Mouse (Mus musculus): ENCODE data around the gene Tspan18. TPM values are rescaled to one million over a fixed set of nuclear protein-coding genes. Genes with fewer than 3 reads are reported as not detected.

Tspan18 gene
- total and polyA plus RNA-seq, 3 experiments: 0.38 TPM; not detected in 2

GRCm38 (mm10) chr2:93176193-93176798 is 158.0 kb downstream of the Tspan18 start:
- in situ Hi-C loops (cut with MboI; ENCODE audit: low pct_ligation_motif_present, low pct_unique_long_range_greater_than_20kb, low sequenced_read_pairs): loop anchor here (10.0 kb wide), 1 partner anchor 51 kb away; no protein-coding TSS in a partner anchor
- Histone ChIP-seq H3K4me1 (ENCODE audit: control insufficient read depth in 1 of 2, insufficient read depth in 2 of 2) (peaks cover 17 to 18% of the 10 kb centered on the region in 2 experiments), H3K27ac (ENCODE audit: insufficient read depth, low read depth) (no peak overlapping the region), H3K4me3 (replicated peaks in 1 of 3; ENCODE audit: low read depth in 2 of 3, low read length in 2 of 3, poor library complexity in 1 of 3) (no peak overlapping the region), H3K9ac (ENCODE audit: insufficient read depth, low read depth) (no peak overlapping the region), H3K36me3 (replicated peaks in 1 of 2; ENCODE audit: control insufficient read depth in 1 of 2, insufficient read depth in 1 of 2, low read length in 1 of 2) (no peaks in the 10 kb centered on the region), H3K79me2 (replicated peaks; ENCODE audit: control insufficient read depth, extremely low read depth, insufficient read depth, poor library complexity, severe bottlenecking) (no peaks in the 10 kb centered on the region), H3K9me3 (replicated peaks; ENCODE audit: low read length) (no peaks in the 10 kb centered on the region), H3K27me3 (replicated peaks) (peaks cover 92% of the 10 kb centered on the region), H3K4me2 (ENCODE audit: insufficient read depth, low read depth, poor library complexity, severe bottlenecking) (no peak overlapping the region)
- no peak for DNase-seq (ENCODE audit: extremely low read depth)
- dilution Hi-C loops (cut with MboI; ENCODE audit: extremely low pct_ligation_motif_present, extremely low pct_unique_long_range_greater_than_20kb, low sequenced_read_pairs): no loop called here
- TF ChIP-seq ZMIZ1 (IDR thresholded peaks at IDR 0.05; ENCODE audit: low read depth, low read length): no peak
- no peak for TF ChIP-seq USF2 (conservative IDR thresholded peaks at IDR 0.05; ENCODE audit: low read depth, low read length)
- TF ChIP-seq SMC3 (IDR thresholded peaks at IDR 0.05; ENCODE audit: low read depth, low read length): no peak
- no peak for TF ChIP-seq MAFK (IDR thresholded peaks at IDR 0.05; ENCODE audit: insufficient replicate concordance, low read length)
- no peak for TF ChIP-seq ZNF384 (IDR thresholded peaks at IDR 0.05; ENCODE audit: low read depth, low read length)
- TF ChIP-seq KAT2A (IDR thresholded peaks at IDR 0.05; ENCODE audit: insufficient replicate concordance, low read length): no peak
- TF ChIP-seq ZKSCAN1 (IDR thresholded peaks at IDR 0.05; ENCODE audit: borderline replicate concordance, low read depth, low read length): no peak
- TF ChIP-seq BHLHE40 (IDR thresholded peaks at IDR 0.05; ENCODE audit: low read depth, low read length): no peak
- no peak for TF ChIP-seq NELFE (IDR thresholded peaks at IDR 0.05; ENCODE audit: low read depth, low read length)
- no peak for TF ChIP-seq MEF2A (IDR thresholded peaks at IDR 0.05; ENCODE audit: borderline replicate concordance, low read depth, low read length)
- no peak for TF ChIP-seq NRF1 (IDR thresholded peaks at IDR 0.05; ENCODE audit: low read depth, low read length)

- H3K27ac ChIP-seq (ENCODE audit: insufficient read depth, low read depth): no peak overlapping the region
- peaks cover 17 to 18% of the 10 kb centered on the region in 2 experiments for H3K4me1 ChIP-seq (ENCODE audit: control insufficient read depth in 1 of 2, insufficient read depth in 2 of 2)
- in situ Hi-C loops (cut with MboI; ENCODE audit: low pct_ligation_motif_present, low pct_unique_long_range_greater_than_20kb, low sequenced_read_pairs): loop anchor here (10.0 kb wide), 1 partner anchor 51 kb away; no protein-coding TSS in a partner anchor
- no peak for TF ChIP-seq USF1 (IDR thresholded peaks at IDR 0.05; ENCODE audit: low read depth, low read length)
- no peak for TF ChIP-seq USF2 (conservative IDR thresholded peaks at IDR 0.05; ENCODE audit: low read depth, low read length)
- no peak for TF ChIP-seq CHD1 (IDR thresholded peaks at IDR 0.05; ENCODE audit: low read depth, low read length)
- no peak for TF ChIP-seq MAFK (IDR thresholded peaks at IDR 0.05; ENCODE audit: insufficient replicate concordance, low read length)
- TF ChIP-seq ZNF384 (IDR thresholded peaks at IDR 0.05; ENCODE audit: low read depth, low read length): no peak
- no peak for TF ChIP-seq SIN3A (IDR thresholded peaks at IDR 0.05; ENCODE audit: low read length)
- TF ChIP-seq ZKSCAN1 (IDR thresholded peaks at IDR 0.05; ENCODE audit: borderline replicate concordance, low read depth, low read length): no peak
- no peak for TF ChIP-seq HCFC1 (IDR thresholded peaks at IDR 0.05; ENCODE audit: low read depth, low read length)
- H3K4me2 ChIP-seq (ENCODE audit: insufficient read depth, low read depth, poor library complexity, severe bottlenecking): no peak overlapping the region
- no peaks in the 10 kb centered on the region for H3K9me3 ChIP-seq (replicated peaks; ENCODE audit: low read length)
- H3K79me2 ChIP-seq (replicated peaks; ENCODE audit: control insufficient read depth, extremely low read depth, insufficient read depth, poor library complexity, severe bottlenecking): no peaks in the 10 kb centered on the region
- no peak for DNase-seq (ENCODE audit: extremely low read depth)
- no peak overlapping the region for H3K4me3 ChIP-seq (replicated peaks in 1 of 3; ENCODE audit: low read depth in 2 of 3, low read length in 2 of 3, poor library complexity in 1 of 3)
- dilution Hi-C loops (cut with MboI; ENCODE audit: extremely low pct_ligation_motif_present, extremely low pct_unique_long_range_greater_than_20kb, low sequenced_read_pairs): no loop called here
- H3K9ac ChIP-seq (ENCODE audit: insufficient read depth, low read depth): no peak overlapping the region
- H3K27me3 ChIP-seq (replicated peaks): peaks cover 93% of the 10 kb centered on the region
- H3K36me3 ChIP-seq (replicated peaks in 1 of 2; ENCODE audit: control insufficient read depth in 1 of 2, insufficient read depth in 1 of 2, low read length in 1 of 2): no peaks in the 10 kb centered on the region
These were observed 158.6 kb downstream of the Tspan18 start for GRCm38 (mm10) chr2:93175721-93176120.

All from CH12.LX (cell line).